Mouse (Mus musculus) midbrain, embryonic 13.5 days (tissue): ENCODE measurements around the gene Igsf21. TPM values are rescaled to one million over a fixed set of nuclear protein-coding genes. Genes with fewer than 3 reads are reported as not detected.

ENCODE experiments used
- ATAC-seq: fragments of 200-750 bp; cut with Nextera tagmentation; 2 replicates; pipeline ENCODE4 v1.8.0; 2017; ENCODE audit warnings: mild to moderate bottlenecking, moderate TSS enrichment, moderate library complexity
- H3K27ac ChIP-seq: fragments of 300-500 bp; sonication (generic); 2 replicates; pipeline ENCODE4 v1.5.1; 2015; ENCODE audit warnings: inconsistent platforms, mild to moderate bottlenecking, moderate library complexity
- H3K27me3 ChIP-seq: fragments of 300-500 bp; sonication (generic); 2 replicates; pipeline ENCODE4 v1.6.1; 2015; ENCODE audit warnings: mild to moderate bottlenecking, inconsistent platforms
- H3K36me3 ChIP-seq: fragments of 300-500 bp; sonication (generic); 2 replicates; pipeline ENCODE4 v1.6.1; 2015; ENCODE audit warnings: mild to moderate bottlenecking, inconsistent platforms
- H3K4me1 ChIP-seq: fragments of 300-500 bp; sonication (generic); replicated peaks from 2 replicates; pipeline ENCODE4 v1.6.1; 2015; ENCODE audit warnings: inconsistent platforms
- H3K4me2 ChIP-seq: fragments of 300-500 bp; sonication (generic); replicated peaks from 2 replicates; pipeline ENCODE4 v1.6.1; 2015; ENCODE audit warnings: moderate library complexity, mild to moderate bottlenecking, inconsistent platforms
- H3K4me3 ChIP-seq: fragments of 300-500 bp; sonication (generic); replicated peaks from 2 replicates; pipeline ENCODE4 v1.5.1; 2015; ENCODE audit warnings: mild to moderate bottlenecking, inconsistent platforms
- H3K9ac ChIP-seq: fragments of 300-500 bp; sonication (generic); replicated peaks from 2 replicates; pipeline ENCODE4 v1.6.1; 2015; ENCODE audit warnings: mild to moderate bottlenecking, inconsistent platforms
- H3K9me3 ChIP-seq: fragments of 300-500 bp; sonication (generic); 2 replicates; pipeline ENCODE4 v1.6.1; 2016; ENCODE audit warnings: mild to moderate bottlenecking, inconsistent platforms
- WGBS: fragments of 180-500 bp; shearing (Covaris S2); methylation state at CpG from one replicate; pipeline ENCODE4 v1.1.7; 2015; 5-methylcytosine and 5-hydroxymethylcytosine counted together
- polyA plus RNA-seq: library from polyadenylated mRNA; unstranded; fragments of >200 nt; fragmentation: Nextera tagmentation; extraction: Ambion mirVana; gene quantifications from 2 replicates; pipeline ENCODE4 v1.2.1, GENCODE M21; 2015

Igsf21 gene
- polyA plus RNA-seq, 1 experiment from 2014 or later = 58.9 TPM

DNA sequence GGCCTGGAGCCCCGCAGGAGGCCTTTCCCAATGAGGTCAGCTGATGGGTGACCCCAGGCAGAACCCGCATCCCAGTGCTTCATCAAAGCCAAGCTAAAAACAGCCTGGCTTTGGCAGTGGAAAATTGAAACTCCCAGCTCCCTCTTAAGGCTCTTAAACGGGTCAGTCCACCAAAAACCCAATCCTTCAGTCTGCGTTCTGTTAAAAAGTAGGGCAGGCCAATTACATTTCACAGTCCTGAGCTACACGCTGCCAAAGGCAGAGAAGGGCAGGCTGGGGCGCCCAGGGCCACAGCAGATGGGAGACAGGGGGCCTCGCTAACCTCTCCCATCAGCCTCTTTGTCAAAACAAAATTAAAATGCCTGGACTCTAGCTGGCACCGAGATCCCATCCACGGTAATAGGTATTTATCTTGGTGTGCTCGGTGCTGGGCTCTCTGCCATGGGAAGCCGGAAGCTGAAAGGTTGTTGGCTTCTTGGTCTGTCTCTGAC, 162.0 kb downstream of the Igsf21 start:
- Histone ChIP-seq H3K27me3 (no peaks in the 10 kb centered on the region), H3K4me3 (no peak overlapping the region), H3K4me2 (no peak overlapping the region), H3K9me3 (no peaks in the 10 kb centered on the region), H3K27ac (peak overlapping the region; percentile 51), H3K36me3 (no peaks in the 10 kb centered on the region), H3K9ac (peak overlapping the region; percentile 29; the same call in 1 of the 2 replicates), H3K4me1 (peaks cover 21% of the 10 kb centered on the region)
- ATAC-seq = no peak
- WGBS = 62% methylated on average over 11 of the region's 11 CpGs

DNA sequence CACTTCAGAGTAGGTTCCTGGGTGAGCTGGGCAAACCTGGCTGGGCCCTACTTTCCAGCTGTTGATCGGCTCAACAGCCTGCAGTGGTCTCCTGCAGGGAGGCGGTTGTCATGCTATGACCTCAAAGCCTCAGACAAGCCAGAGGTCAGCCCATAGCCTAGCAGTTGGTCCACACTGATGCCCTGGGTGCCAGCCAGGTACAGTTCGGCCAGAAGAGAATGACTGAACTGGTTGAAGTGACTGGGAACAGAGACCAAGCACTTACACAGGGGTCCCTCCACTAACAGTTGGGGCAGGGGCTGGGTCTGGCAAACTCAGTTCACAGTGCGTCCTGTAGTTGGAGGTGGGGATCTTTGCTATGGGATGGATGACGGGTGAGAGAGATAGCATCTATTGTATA, 162.5 kb downstream of the Igsf21 start:
- Histone ChIP-seq H3K9me3 (no peaks in the 10 kb centered on the region), H3K27ac (no peak overlapping the region), H3K4me2 (no peak overlapping the region), H3K4me1 (peaks cover 21% of the 10 kb centered on the region), H3K9ac (no peak overlapping the region; the same call in 1 of the 2 replicates), H3K27me3 (no peaks in the 10 kb centered on the region), H3K36me3 (no peaks in the 10 kb centered on the region), H3K4me3 (no peak overlapping the region)
- 79% methylated on average over 5 of the region's 5 CpGs for WGBS
- ATAC-seq = no peak

DNA sequence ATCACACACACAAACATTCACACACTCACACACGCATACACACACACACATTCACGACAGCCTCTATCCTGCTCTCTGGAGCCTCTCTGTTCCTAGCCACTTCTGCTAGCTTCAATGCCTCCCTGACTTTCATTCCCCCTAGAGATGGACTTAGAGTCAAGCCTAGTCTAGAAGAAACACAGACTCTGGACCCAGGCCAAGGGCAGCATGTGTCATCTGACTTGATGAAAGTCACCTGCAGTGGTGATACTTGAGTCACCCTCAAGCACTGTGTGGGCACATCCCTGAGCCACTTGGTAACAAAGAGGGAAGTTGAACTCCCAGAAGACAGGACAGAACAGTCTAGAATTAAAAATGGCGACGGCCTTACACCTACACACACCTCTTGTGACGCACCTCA, 168.2 kb downstream of the Igsf21 start:
- no peak overlapping the region for H3K27ac ChIP-seq
- no peak for ATAC-seq
- no peak overlapping the region for H3K4me3 ChIP-seq
- 82% methylated on average over 5 of the region's 5 CpGs for WGBS
- H3K4me1 ChIP-seq = peaks cover 27% of the 10 kb centered on the region
- H3K9me3 ChIP-seq = no peaks in the 10 kb centered on the region
- H3K36me3 ChIP-seq = no peaks in the 10 kb centered on the region
- H3K9ac ChIP-seq = no peak overlapping the region
- no peak overlapping the region for H3K4me2 ChIP-seq
- H3K27me3 ChIP-seq = no peaks in the 10 kb centered on the region

DNA sequence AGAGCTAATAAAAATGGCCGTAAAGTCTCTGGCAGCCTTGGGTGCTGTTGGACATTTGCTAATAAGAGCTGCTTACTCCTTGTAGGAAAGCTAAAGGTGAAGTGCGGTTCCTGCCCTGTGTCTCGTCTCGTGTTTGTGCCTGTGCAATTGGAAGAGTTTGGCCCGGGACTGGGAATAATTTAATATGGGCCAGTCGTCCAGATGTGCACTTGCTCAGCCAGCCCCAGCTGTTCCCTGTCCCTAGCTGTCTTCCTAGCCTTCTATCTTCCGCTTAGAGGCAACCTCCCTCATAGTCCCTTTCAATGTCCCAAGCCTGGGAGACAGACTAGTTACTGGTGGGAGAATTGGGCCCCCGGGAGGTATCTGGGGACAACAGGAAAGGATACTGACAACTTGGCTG, 169.0 kb downstream of the Igsf21 start:
- H3K36me3 ChIP-seq = no peaks in the 10 kb centered on the region
- H3K27me3 ChIP-seq = 0 out of 2 replicates have a peak, but pooled peaks cover under 1% of the 10 kb centered on the region
- WGBS = 77% methylated on average over 8 of the region's 8 CpGs
- no peak overlapping the region for H3K4me3 ChIP-seq
- peak overlapping the region; percentile 42; the same call in 1 of the 2 replicates for H3K27ac ChIP-seq
- no peak for ATAC-seq
- no peaks in the 10 kb centered on the region for H3K9me3 ChIP-seq
- H3K4me1 ChIP-seq = peaks cover 31% of the 10 kb centered on the region
- no peak overlapping the region for H3K4me2 ChIP-seq
- no peak overlapping the region for H3K9ac ChIP-seq

DNA sequence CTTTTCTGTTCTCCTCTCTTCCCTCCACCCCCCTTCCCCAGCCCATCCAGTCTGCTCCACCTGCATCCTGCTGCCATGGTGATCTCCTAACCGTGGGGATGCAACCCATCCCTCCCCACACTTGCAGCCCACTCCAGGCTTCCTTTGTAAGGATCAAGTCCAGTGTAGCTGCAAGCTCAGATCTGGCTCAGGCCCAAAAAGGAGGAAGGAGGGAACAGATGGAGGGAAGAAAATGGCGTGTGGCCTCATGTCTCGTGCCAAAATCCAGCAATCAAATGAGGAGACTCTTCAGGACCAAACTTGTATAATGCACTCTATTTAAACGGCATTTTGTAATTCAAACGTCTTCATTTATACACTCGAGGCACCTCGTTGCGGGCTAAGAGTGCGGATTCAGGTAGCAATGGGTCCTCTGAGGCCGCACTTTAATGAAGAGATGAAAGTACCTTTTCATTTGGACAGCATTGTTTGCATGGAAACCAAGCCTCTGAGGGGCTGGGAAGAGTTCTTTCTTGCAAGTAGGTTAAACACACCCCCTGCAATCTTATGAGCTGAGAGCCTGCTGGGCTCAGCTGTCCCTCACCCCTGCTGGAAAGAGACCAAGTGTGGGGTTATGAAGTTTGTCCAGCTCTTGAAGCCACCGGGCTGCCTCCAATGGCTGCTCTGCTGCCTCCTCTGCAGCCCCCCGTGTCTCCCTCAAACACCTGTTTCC, 169.6 kb downstream of the Igsf21 start:
- H3K27ac ChIP-seq = peak overlapping the region; percentile 42
- no peak overlapping the region; the same call in 1 of the 2 replicates for H3K9ac ChIP-seq
- H3K4me3 ChIP-seq = no peak overlapping the region
- WGBS = 45% methylated on average over 12 of the region's 12 CpGs
- peak; percentile 77 for ATAC-seq
- H3K4me2 ChIP-seq = no peak overlapping the region
- H3K27me3 ChIP-seq = peaks cover 6% of the 10 kb centered on the region; the same call in 1 of the 2 replicates
- H3K36me3 ChIP-seq = no peaks in the 10 kb centered on the region
- no peaks in the 10 kb centered on the region for H3K9me3 ChIP-seq
- peaks cover 31% of the 10 kb centered on the region for H3K4me1 ChIP-seq

GRCm38 (mm10) chr4:140076428-140076827, 170.2 kb downstream of the Igsf21 start:
- Histone ChIP-seq H3K27me3 (peaks cover 11% of the 10 kb centered on the region; the same call in 1 of the 2 replicates), H3K36me3 (no peaks in the 10 kb centered on the region), H3K4me1 (peaks cover 26% of the 10 kb centered on the region), H3K9me3 (no peaks in the 10 kb centered on the region), H3K9ac (no peak overlapping the region), H3K4me2 (no peak overlapping the region), H3K4me3 (no peak overlapping the region), H3K27ac (peak overlapping the region; percentile 19; the same call in 1 of the 2 replicates)
- WGBS = 71% methylated on average over 6 of the region's 6 CpGs
- no peak; the same call in 1 of the 2 replicates for ATAC-seq

DNA sequence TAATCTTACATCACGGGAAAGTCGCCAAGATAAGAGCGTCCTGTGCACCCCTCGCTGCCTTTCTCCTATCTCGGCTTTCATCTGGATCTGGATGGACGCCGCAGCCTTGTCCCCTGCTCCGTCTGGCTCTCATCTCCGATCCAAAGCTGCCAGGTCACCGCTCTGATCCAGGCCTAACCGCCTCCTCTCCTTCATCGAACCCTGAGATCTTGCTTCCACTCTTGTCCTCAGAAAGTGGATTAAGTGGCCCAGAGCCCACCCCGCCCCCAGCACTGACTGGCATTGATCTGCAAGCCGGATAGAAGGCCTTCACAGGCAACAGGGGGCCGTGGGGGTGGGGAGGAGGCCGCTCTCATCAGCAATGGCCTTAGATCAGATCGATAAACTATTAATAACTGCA, 175.5 kb downstream of the Igsf21 start:
- Histone ChIP-seq H3K9ac (0 out of 2 replicates have a peak overlapping the region, but pooled peaks have one; percentile 21), H3K36me3 (peaks cover 4% of the 10 kb centered on the region; the same call in 1 of the 2 replicates), H3K4me2 (no peak overlapping the region), H3K27ac (peak overlapping the region; percentile 62), H3K4me3 (no peak overlapping the region), H3K4me1 (peaks cover 28% of the 10 kb centered on the region), H3K9me3 (no peaks in the 10 kb centered on the region), H3K27me3 (peaks cover 11% of the 10 kb centered on the region; the same call in 1 of the 2 replicates)
- WGBS = 12% methylated on average over 17 of the region's 17 CpGs
- ATAC-seq = no peak

- Histone ChIP-seq H3K4me3 (no peak overlapping the region), H3K27me3 (peaks cover 11% of the 10 kb centered on the region; the same call in 1 of the 2 replicates), H3K36me3 (peaks cover 4% of the 10 kb centered on the region; the same call in 1 of the 2 replicates), H3K9me3 (no peaks in the 10 kb centered on the region), H3K4me1 (peaks cover 28% of the 10 kb centered on the region), H3K9ac (no peak overlapping the region), H3K4me2 (no peak overlapping the region), H3K27ac (peak overlapping the region; percentile 62)
- 36% methylated on average over 10 of the region's 10 CpGs for WGBS
- peak; percentile 21; the same call in 1 of the 2 replicates for ATAC-seq
These were observed 176.3 kb downstream of the Igsf21 start for GRCm38 (mm10) chr4:140070331-140070652.

GRCm38 (mm10) chr4:140069563-140070330, 176.8 kb downstream of the Igsf21 start:
- Histone ChIP-seq H3K4me1 (peaks cover 28% of the 10 kb centered on the region), H3K27ac (peak overlapping the region; percentile 62), H3K9ac (no peak overlapping the region), H3K36me3 (peaks cover 4% of the 10 kb centered on the region; the same call in 1 of the 2 replicates), H3K4me3 (no peak overlapping the region), H3K9me3 (no peaks in the 10 kb centered on the region), H3K27me3 (peaks cover 11% of the 10 kb centered on the region; the same call in 1 of the 2 replicates), H3K4me2 (no peak overlapping the region)
- 12% methylated on average over 15 of the region's 15 CpGs for WGBS
- ATAC-seq = peak; percentile 82

GRCm38 (mm10) chr4:140068468-140068867, 178.1 kb downstream of the Igsf21 start:
- Histone ChIP-seq H3K4me1 (peaks cover 28% of the 10 kb centered on the region), H3K4me3 (no peak overlapping the region), H3K27me3 (peaks cover 11% of the 10 kb centered on the region; the same call in 1 of the 2 replicates), H3K9me3 (no peaks in the 10 kb centered on the region), H3K4me2 (no peak overlapping the region), H3K27ac (no peak overlapping the region), H3K36me3 (peaks cover 4% of the 10 kb centered on the region; the same call in 1 of the 2 replicates), H3K9ac (no peak overlapping the region)
- WGBS = 96% methylated on average over 6 of the region's 6 CpGs
- ATAC-seq = no peak

DNA sequence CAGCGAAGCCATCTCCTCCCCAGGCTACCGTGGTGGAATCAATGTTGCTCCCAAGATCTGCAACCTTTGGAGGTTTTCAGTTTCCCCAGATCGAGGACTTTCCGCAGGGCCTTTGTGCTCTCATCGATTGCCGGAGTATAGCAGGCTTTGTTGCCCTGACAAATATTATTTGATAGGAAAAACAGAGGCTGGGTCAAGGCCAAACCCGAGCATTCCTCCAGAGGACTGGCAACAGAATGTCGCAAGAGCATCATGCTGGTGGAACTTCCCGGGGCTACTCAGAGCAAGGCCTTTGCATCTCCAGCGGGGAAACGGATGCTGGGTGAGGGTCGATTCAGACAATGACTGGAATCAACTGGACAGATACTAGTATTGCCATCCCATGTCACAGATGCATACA, 180.6 kb downstream of the Igsf21 start:
- no peak overlapping the region for H3K27ac ChIP-seq
- no peaks in the 10 kb centered on the region for H3K9me3 ChIP-seq
- no peak overlapping the region for H3K4me2 ChIP-seq
- no peak for ATAC-seq
- H3K4me1 ChIP-seq = peaks cover 20% of the 10 kb centered on the region
- H3K4me3 ChIP-seq = no peak overlapping the region
- WGBS = 94% methylated on average over 12 of the region's 12 CpGs
- H3K27me3 ChIP-seq = no peaks in the 10 kb centered on the region
- H3K36me3 ChIP-seq = peaks cover 4% of the 10 kb centered on the region; the same call in 1 of the 2 replicates
- H3K9ac ChIP-seq = no peak overlapping the region
